Mouse (Mus musculus) adrenal gland, postnatal 14 days (tissue): ENCODE measurements at regions not wholly inside any gene's neighbourhood (a gene's known extent, or its start where the extent isn't known, plus 50 kb on each side); places are given as distances from the start of the nearest gene placed in this dataset.
A peak's percentile ranks its signal among the peaks of the same experiment; 100 is the strongest.

ENCODE experiments used
- DNase-seq: peaks from one replicate; pipeline ENCODE4 v3.0.0; 2021; ENCODE audit warnings: mixed read lengths

GRCm38 (mm10) chr15:8582676-8583075 lies 62.9 kb upstream of the Gm2310 start:
- no peak for DNase-seq

- DNase-seq, result no peak
Observed at GRCm38 (mm10) chr15:8581146-8581913, 61.6 kb upstream of the Gm2310 start.

- DNase-seq, result no peak
Observed at GRCm38 (mm10) chr15:8580077-8580476, 60.3 kb upstream of the Gm2310 start.

- DNase-seq, result peak; percentile 73
Observed at GRCm38 (mm10) chr15:8577480-8577881, 57.7 kb upstream of the Gm2310 start.

GRCm38 (mm10) chr15:8576975-8577374 lies 57.2 kb upstream of the Gm2310 start:
- no peak for DNase-seq

GRCm38 (mm10) chr15:8569617-8570016 lies 49.9 kb upstream of the Gm2310 start:
- DNase-seq, result peak; percentile 47
